Mouse (Mus musculus) ES-Bruce4 (cell line): ENCODE measurements around the gene Rab5if. TPM values are rescaled to one million over a fixed set of nuclear protein-coding genes. Genes with fewer than 3 reads are reported as not detected.

ENCODE experiments used
- H3K27ac ChIP-seq: 2 replicates; pipeline ENCODE4 v1.5.1; 2012; ENCODE audit warnings: low read length, inconsistent platforms; ENCODE audit not compliant: insufficient read depth
- H3K27me3 ChIP-seq: 2 replicates; pipeline ENCODE4 v1.6.1; 2012; ENCODE audit warnings: mild to moderate bottlenecking, low read length, inconsistent platforms; ENCODE audit not compliant: control insufficient read depth, poor library complexity, insufficient read depth, severe bottlenecking
- H3K36me3 ChIP-seq: 2 replicates; pipeline ENCODE4 v1.6.1; 2012; ENCODE audit warnings: inconsistent platforms, mild to moderate bottlenecking, low read length, moderate library complexity; ENCODE audit not compliant: control insufficient read depth, poor library complexity, insufficient read depth, severe bottlenecking
- H3K4me1 ChIP-seq: one replicate; pipeline ENCODE4 v1.8.1; 2011; ENCODE audit warnings: low read length; ENCODE audit not compliant: control insufficient read depth, insufficient read depth
- H3K4me3 ChIP-seq: 2 replicates; pipeline ENCODE4 v1.5.1; 2011; ENCODE audit warnings: low read depth, mild to moderate bottlenecking, low read length
- H3K9ac ChIP-seq: 2 replicates; pipeline ENCODE4 v1.6.1; 2012; ENCODE audit warnings: low read depth, mild to moderate bottlenecking, inconsistent platforms; ENCODE audit not compliant: poor library complexity, severe bottlenecking
- H3K9me3 ChIP-seq: replicated peaks from 2 replicates; pipeline ENCODE4 v1.6.1; 2012; ENCODE audit warnings: mild to moderate bottlenecking, low read length, inconsistent platforms; ENCODE audit not compliant: control insufficient read depth, poor library complexity, insufficient read depth, severe bottlenecking
- CTCF ChIP-seq: IDR thresholded peaks from one replicate; pipeline ENCODE4 v1.8.1; 2011; ENCODE audit warnings: low read depth, low read length
- EP300 ChIP-seq: IDR thresholded peaks from 2 replicates; pipeline ENCODE4 v1.6.1; 2011; ENCODE audit warnings: low read depth, low read length; ENCODE audit not compliant: insufficient read depth
- POLR2A ChIP-seq: IDR thresholded peaks from one replicate; pipeline ENCODE4 v1.8.1; 2011; ENCODE audit warnings: low read length; ENCODE audit not compliant: insufficient read depth
- polyA plus RNA-seq: library from polyadenylated mRNA; stranded (reverse); fragments of >200 nt; gene quantifications from 2 replicates; pipeline ENCODE4 v1.2.4, GENCODE M21; 2011; ENCODE audit warnings: low read depth; ENCODE audit not compliant: missing spikeins, insufficient read depth, insufficient read length

Gene Rab5if
- polyA plus RNA-seq, 1 experiment: 98.2 TPM

- no peak overlapping the region for H3K4me3 ChIP-seq
- no peaks in the 10 kb centered on the region for H3K36me3 ChIP-seq
- H3K27ac ChIP-seq: no peak overlapping the region
- H3K27me3 ChIP-seq: no peaks in the 10 kb centered on the region
- TF ChIP-seq EP300 (no peak), CTCF (no peak), POLR2A (no peak)
- H3K4me1 ChIP-seq: no peaks in the 10 kb centered on the region
- no peak overlapping the region for H3K9ac ChIP-seq
- no peaks in the 10 kb centered on the region for H3K9me3 ChIP-seq
Observed at GRCm38 (mm10) chr2:156892240-156892639, 29.3 kb downstream of the Rab5if start.

- Histone ChIP-seq H3K9me3 (no peaks in the 10 kb centered on the region), H3K27me3 (no peaks in the 10 kb centered on the region), H3K27ac (no peak overlapping the region), H3K4me1 (no peaks in the 10 kb centered on the region), H3K36me3 (no peaks in the 10 kb centered on the region), H3K9ac (no peak overlapping the region), H3K4me3 (no peak overlapping the region)
- TF ChIP-seq EP300 (no peak), CTCF (no peak), POLR2A (no peak)
Observed at GRCm38 (mm10) chr2:156892821-156893220, 29.9 kb downstream of the Rab5if start.

GRCm38 (mm10) chr2:156894496-156895265, 31.8 kb downstream of the Rab5if start:
- H3K9ac ChIP-seq: no peak overlapping the region
- H3K4me1 ChIP-seq: no peaks in the 10 kb centered on the region
- TF ChIP-seq POLR2A: no peak
- TF ChIP-seq EP300: no peak

GRCm38 (mm10) chr2:156896384-156896914, 33.5 kb downstream of the Rab5if start:
- H3K9me3 ChIP-seq: no peaks in the 10 kb centered on the region
- H3K36me3 ChIP-seq: no peaks in the 10 kb centered on the region
- H3K27ac ChIP-seq: no peak overlapping the region
- TF ChIP-seq POLR2A (no peak), CTCF (no peak), EP300 (no peak)
- no peaks in the 10 kb centered on the region for H3K4me1 ChIP-seq
- H3K27me3 ChIP-seq: no peaks in the 10 kb centered on the region
- no peak overlapping the region for H3K4me3 ChIP-seq
- no peak overlapping the region for H3K9ac ChIP-seq

More at GRCm38 (mm10) chr2:156894496-156895265, 31.8 kb downstream of the Rab5if start:
- no peaks in the 10 kb centered on the region for H3K9me3 ChIP-seq
- H3K27ac ChIP-seq: no peak overlapping the region
- H3K36me3 ChIP-seq: no peaks in the 10 kb centered on the region
- H3K27me3 ChIP-seq: no peaks in the 10 kb centered on the region
- no peak overlapping the region for H3K4me3 ChIP-seq

GRCm38 (mm10) chr2:156897034-156897433, 34.1 kb downstream of the Rab5if start:
- Histone ChIP-seq H3K4me1 (no peaks in the 10 kb centered on the region), H3K4me3 (no peak overlapping the region), H3K9ac (no peak overlapping the region), H3K27ac (no peak overlapping the region), H3K36me3 (no peaks in the 10 kb centered on the region), H3K9me3 (no peaks in the 10 kb centered on the region), H3K27me3 (no peaks in the 10 kb centered on the region)
- TF ChIP-seq POLR2A (no peak), EP300 (no peak), CTCF (no peak)

- no peak for TF ChIP-seq CTCF
- no peak for TF ChIP-seq POLR2A
- no peak for TF ChIP-seq EP300
- Histone ChIP-seq H3K9me3 (no peaks in the 10 kb centered on the region), H3K27ac (no peak overlapping the region), H3K27me3 (no peaks in the 10 kb centered on the region), H3K36me3 (no peaks in the 10 kb centered on the region), H3K4me1 (no peaks in the 10 kb centered on the region), H3K9ac (no peak overlapping the region), H3K4me3 (no peak overlapping the region)
Observed at GRCm38 (mm10) chr2:156898374-156898773, 35.4 kb downstream of the Rab5if start.
